Mouse (Mus musculus) liver, adult 2 months (tissue): ENCODE data around the gene Nicn1. TPM values are rescaled to one million over a fixed set of nuclear protein-coding genes. Genes with fewer than 3 reads are reported as not detected.
A peak's percentile ranks its signal among the peaks of the same experiment; 100 is the strongest.
"Not testable (repeated sequence)": the region's sequence is repeated elsewhere in the genome, so short reads cannot be mapped to it uniquely, and the experiment has no call there.

Experiments
- DNase-seq: peaks from one replicate; pipeline ENCODE4 v3.0.0-alpha.2; 2011; ENCODE audit warnings: low read depth, low spot score; ENCODE audit errors: extremely low read depth
- H3K27ac ChIP-seq: fragments of 200-500 bp; replicated peaks from 2 replicates; pipeline ENCODE4 v1.5.1; 2012; ENCODE audit warnings: low read depth, mild to moderate bottlenecking, control low read depth, inconsistent platforms, low read length; ENCODE audit not compliant: insufficient read depth
- H3K27me3 ChIP-seq: fragments of 200-500 bp; 2 replicates; pipeline ENCODE4 v1.6.1; 2012; ENCODE audit warnings: mild to moderate bottlenecking, moderate library complexity, low read length, inconsistent platforms; ENCODE audit not compliant: control insufficient read depth, insufficient read depth
- H3K36me3 ChIP-seq: fragments of 200-500 bp; 2 replicates; pipeline ENCODE4 v1.6.1; 2012; ENCODE audit warnings: low read length, inconsistent platforms; ENCODE audit not compliant: control insufficient read depth, insufficient read depth
- H3K4me1 ChIP-seq: fragments of 200-500 bp; 2 replicates; pipeline ENCODE4 v1.6.1; 2011; ENCODE audit warnings: low read length; ENCODE audit not compliant: control insufficient read depth, insufficient read depth
- H3K4me3 ChIP-seq: fragments of 200-500 bp; 2 replicates; pipeline ENCODE4 v1.5.1; 2011; ENCODE audit warnings: low read depth, mild to moderate bottlenecking, control low read depth, low read length, moderate library complexity; ENCODE audit not compliant: insufficient read depth
- H3K79me2 ChIP-seq: fragments of 200-500 bp; 2 replicates; pipeline ENCODE4 v1.6.1; 2012; ENCODE audit warnings: inconsistent platforms, mild to moderate bottlenecking, low read length, moderate library complexity; ENCODE audit not compliant: control insufficient read depth, insufficient read depth
- H3K9ac ChIP-seq: fragments of 200-500 bp; 2 replicates; pipeline ENCODE4 v1.6.1; 2012; ENCODE audit warnings: low read depth, mild to moderate bottlenecking, control low read depth, inconsistent platforms, low read length
- CTCF ChIP-seq: fragments of 200-500 bp; IDR thresholded peaks from 2 replicates; pipeline ENCODE4 v1.5.1; 2011; ENCODE audit warnings: low read depth, low read length, control low read depth
- POLR2A ChIP-seq: fragments of 200-500 bp; IDR thresholded peaks from 2 replicates; pipeline ENCODE4 v1.6.1; 2011; ENCODE audit warnings: low read length, control low read depth; ENCODE audit not compliant: insufficient read depth; ENCODE audit errors: extremely low read depth
- WGBS: fragments of 180-500 bp; shearing (Covaris S2); methylation state at CpG from one replicate; pipeline ENCODE4 v1.1.7; 2018; 5-methylcytosine and 5-hydroxymethylcytosine counted together
- polyA plus RNA-seq: library from polyadenylated mRNA; depleted of rRNA; stranded (reverse); fragments of >200 nt; gene quantifications from 2 replicates; pipeline ENCODE4 v1.2.3, GENCODE M21; 2012
- total RNA-seq: library from RNA; depleted of rRNA; stranded (reverse); fragments of >200 nt; gene quantifications from 2 replicates; pipeline ENCODE4 v1.2.3, GENCODE M21; 2014

Gene Nicn1
- total and polyA plus RNA-seq, 2 experiments = 5.8 to 15.9 TPM

DNA sequence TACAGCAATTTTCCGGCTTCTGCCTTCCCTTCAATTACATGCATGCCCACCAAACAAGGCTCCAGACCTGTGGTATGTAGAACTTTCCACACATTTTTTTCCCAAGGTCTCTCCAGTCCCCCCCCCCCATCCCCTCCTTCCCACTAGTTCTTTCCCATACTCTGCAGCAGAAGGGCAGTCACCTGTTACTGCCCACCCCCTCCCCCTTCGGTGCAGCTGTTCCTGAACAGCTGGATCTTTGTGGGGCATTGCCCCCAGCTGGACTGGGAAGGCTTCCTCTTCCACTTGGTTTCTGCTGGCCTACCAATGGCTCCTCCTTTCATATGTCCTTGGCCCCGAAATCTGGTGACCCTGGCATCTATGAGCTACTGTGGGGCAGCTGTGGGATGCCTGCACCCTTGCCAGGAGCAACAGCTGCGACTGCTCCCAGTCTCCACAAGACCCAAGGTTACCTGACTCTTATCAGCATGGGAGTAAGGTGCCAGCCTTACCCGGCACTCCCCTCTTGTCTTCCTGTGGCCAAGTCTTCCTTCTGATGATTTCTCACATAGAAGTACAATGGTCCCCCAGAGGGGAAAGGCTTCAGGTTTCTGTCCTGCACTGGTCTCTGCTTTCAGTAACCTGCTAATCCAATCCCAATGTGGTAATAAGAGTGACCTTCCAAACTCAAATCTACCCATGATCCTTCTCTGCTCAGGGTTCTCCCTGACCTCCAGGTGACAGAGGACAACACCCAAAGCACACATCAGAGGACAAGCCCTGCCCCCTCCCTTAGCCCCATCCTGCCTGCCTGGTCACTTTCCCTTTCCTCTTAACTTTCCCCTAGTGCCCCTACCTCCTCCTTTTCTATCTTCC is 15.5 kb upstream of the Nicn1 start:
- no peaks in the 10 kb centered on the region for H3K36me3 ChIP-seq
- H3K4me1 ChIP-seq = peaks cover 11% of the 10 kb centered on the region
- H3K4me3 ChIP-seq = no peak overlapping the region
- WGBS = 42% methylated on average over 5 of the region's 5 CpGs
- DNase-seq = peak; percentile 86
- peak overlapping the region; percentile 60 for H3K27ac ChIP-seq
- no peak for TF ChIP-seq CTCF
- TF ChIP-seq POLR2A = no peak
- H3K79me2 ChIP-seq = no peaks in the 10 kb centered on the region
- no peaks in the 10 kb centered on the region for H3K27me3 ChIP-seq
- peak overlapping the region; percentile 6; the same call in 1 of the 2 replicates for H3K9ac ChIP-seq

DNA sequence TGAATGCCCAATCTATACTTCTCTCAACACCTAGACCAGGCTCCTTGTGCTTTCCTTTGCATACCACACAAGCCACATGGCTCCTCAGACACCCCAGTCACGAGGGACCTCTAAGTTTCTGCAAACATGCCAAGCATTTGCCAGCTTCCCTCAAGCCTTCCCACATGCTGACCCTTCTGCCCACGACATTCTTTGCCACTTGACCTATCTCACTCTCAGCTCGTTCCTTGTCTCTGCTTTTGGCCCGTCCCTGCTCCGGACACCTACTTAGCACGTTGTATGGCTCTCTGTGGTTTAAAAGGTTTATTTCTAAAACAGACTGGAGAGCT is 14.9 kb upstream of the Nicn1 start:
- Histone ChIP-seq H3K36me3 (no peaks in the 10 kb centered on the region), H3K9ac (no peak overlapping the region), H3K27ac (peak overlapping the region; percentile 26), H3K27me3 (no peaks in the 10 kb centered on the region), H3K79me2 (no peaks in the 10 kb centered on the region), H3K4me1 (peaks cover 11% of the 10 kb centered on the region), H3K4me3 (no peak overlapping the region)
- DNase-seq = no peak
- TF ChIP-seq POLR2A (no peak), CTCF (no peak)
- 47% methylated on average over 6 of the region's 6 CpGs for WGBS

- no peaks in the 10 kb centered on the region for H3K79me2 ChIP-seq
- no peaks in the 10 kb centered on the region for H3K36me3 ChIP-seq
- peaks cover 9% of the 10 kb centered on the region for H3K4me1 ChIP-seq
- H3K9ac ChIP-seq = no peak overlapping the region
- peak; percentile 62; the same call in 1 of the 2 replicates for TF ChIP-seq CTCF
- TF ChIP-seq POLR2A = no peak
- WGBS = 76% methylated on average over 10 of the region's 10 CpGs
- peak; percentile 57 for DNase-seq
- no peaks in the 10 kb centered on the region for H3K27me3 ChIP-seq
- no peak overlapping the region for H3K27ac ChIP-seq
- no peak overlapping the region for H3K4me3 ChIP-seq
Measured at GRCm38 (mm10) chr9:108278697-108279450, 11.4 kb upstream of the Nicn1 start.

DNA sequence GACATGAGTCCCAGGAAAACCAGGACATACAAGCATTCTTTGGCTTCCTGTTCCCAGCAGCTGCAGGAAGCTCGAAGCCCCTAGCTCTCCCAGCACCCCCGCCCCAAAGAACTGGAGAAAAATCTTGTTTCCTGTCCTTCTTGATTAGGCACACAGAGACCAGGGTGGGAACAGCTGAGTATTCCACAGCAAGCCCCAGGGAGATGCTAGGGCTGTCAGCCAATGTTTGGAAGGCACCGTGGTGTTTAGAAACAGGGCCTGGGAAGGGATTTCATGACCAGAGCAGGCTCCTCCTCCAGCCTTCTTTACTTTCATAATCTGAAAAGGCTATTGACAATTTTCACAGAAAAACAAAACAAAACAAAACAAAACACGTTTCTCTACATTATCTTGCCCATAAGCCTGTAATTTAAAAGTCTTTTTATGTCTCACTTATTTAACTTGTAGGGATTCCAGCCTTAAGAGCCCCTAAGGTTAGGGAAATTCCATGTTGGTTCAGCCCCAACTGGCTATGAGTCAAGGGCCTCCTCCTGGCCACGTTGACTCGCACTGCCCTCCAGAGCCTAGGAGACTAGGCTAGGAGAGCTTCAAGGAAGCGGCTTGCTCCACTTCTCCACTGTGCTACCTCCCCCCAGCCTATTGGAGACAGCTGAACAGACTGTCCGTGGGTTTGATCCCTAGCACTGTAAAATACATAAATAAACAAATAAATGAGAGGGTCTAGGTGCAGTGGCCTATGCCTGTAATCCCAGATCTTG is 10.0 kb upstream of the Nicn1 start:
- H3K4me1 ChIP-seq = peaks cover 6% of the 10 kb centered on the region
- no peak overlapping the region for H3K9ac ChIP-seq
- H3K27ac ChIP-seq = peak overlapping the region; percentile 12
- no peaks in the 10 kb centered on the region for H3K27me3 ChIP-seq
- 20% methylated on average over 8 of the region's 8 CpGs for WGBS
- no peaks in the 10 kb centered on the region for H3K79me2 ChIP-seq
- no peak overlapping the region for H3K4me3 ChIP-seq
- DNase-seq = peak; percentile 75
- no peaks in the 10 kb centered on the region for H3K36me3 ChIP-seq
- TF ChIP-seq POLR2A = 0 out of 2 replicates have a peak, but pooled peaks have one; percentile 7
- TF ChIP-seq CTCF = 0 out of 2 replicates have a peak, but pooled peaks have one; percentile 6

DNA sequence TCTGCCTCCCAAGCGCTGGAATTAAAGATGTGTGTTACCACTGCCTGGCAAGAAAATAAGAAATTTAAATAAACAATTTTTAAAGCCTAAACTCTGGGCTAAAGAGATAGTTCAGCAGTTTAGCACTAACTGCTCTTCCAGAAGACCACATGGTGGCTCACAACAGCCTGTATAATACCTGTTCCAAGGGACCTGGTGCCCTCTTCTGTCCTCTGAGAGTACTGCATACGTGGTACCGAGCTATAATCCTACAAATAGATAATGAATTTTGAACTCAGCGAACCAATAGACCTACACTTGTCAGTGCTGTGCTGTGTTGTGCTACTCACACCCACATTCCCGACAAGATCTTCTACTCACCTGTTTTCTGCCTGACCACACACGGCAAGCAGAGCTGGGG is 5.8 kb upstream of the Nicn1 start:
- Histone ChIP-seq H3K4me1 (peaks cover 5% of the 10 kb centered on the region), H3K9ac (no peak overlapping the region), H3K79me2 (no peaks in the 10 kb centered on the region), H3K27ac (no peak overlapping the region), H3K27me3 (no peaks in the 10 kb centered on the region), H3K4me3 (no peak overlapping the region), H3K36me3 (no peaks in the 10 kb centered on the region)
- 6% methylated on average over 6 of the region's 6 CpGs for WGBS
- no peak for TF ChIP-seq POLR2A
- TF ChIP-seq CTCF = peak; percentile 66
- DNase-seq = peak; percentile 78

DNA sequence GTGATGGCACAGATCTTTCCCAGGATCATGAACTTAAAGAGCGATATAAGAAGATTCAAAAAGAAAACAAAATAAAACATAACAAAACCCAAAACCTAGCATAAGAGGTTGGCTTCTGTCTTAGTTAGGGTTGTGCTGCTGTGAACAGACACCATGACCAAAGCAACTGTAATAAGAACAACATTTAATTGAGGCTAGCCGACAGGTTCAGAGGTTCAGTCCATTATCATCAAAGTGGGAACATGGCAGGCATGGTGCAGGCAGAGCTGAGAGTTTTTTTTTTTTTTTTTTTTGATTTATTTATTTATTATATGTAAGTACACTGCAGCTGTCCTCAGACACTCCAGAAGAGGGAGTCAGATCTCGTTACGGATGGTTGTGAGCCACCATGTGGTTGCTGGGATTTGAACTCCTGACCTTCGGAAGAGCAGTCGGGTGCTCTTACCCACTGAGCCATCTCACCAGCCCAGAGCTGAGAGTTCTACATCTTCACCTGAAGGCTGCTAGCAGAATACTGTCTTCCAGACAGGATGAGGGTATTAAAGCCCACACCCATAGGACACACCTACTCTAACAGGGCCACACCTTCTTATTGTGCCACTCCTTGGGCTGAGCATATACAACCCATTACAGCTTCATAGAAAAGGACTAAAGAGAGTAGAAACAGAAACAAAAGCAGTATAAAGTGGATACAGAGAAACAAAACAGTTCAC is 2.5 kb upstream of the Nicn1 start:
- WGBS = 90% methylated on average over 6 of the region's 6 CpGs

More for the DNA sequence above, 2.5 kb upstream of the Nicn1 start:
- not testable (repeated sequence) for H3K36me3 ChIP-seq, H3K4me3 ChIP-seq, DNase-seq, H3K79me2 ChIP-seq, H3K9ac ChIP-seq, H3K27ac ChIP-seq, H3K27me3 ChIP-seq, H3K4me1 ChIP-seq
